Mouse (Mus musculus): ENCODE results near the gene Armh2. TPM values are rescaled to one million over a fixed set of nuclear protein-coding genes. Genes with fewer than 3 reads are reported as not detected.

Gene Armh2
- polyA plus RNA-seq, 1 experiment from 2014 or later, result not detected

- Histone ChIP-seq H3K9ac (replicated peaks; ENCODE audit: low read length) (no peak overlapping the region), H3K4me2 (ENCODE audit: low read length) (no peak overlapping the region), H3K4me1 (ENCODE audit: control insufficient read depth, insufficient read depth, low read length) (no peaks in the 10 kb centered on the region), H3K9me3 (ENCODE audit: control insufficient read depth, low read length) (no peaks in the 10 kb centered on the region), H3K36me3 (ENCODE audit: control insufficient read depth, insufficient read depth, low read length) (peaks cover 9% of the 10 kb centered on the region; the same call in 1 of the 2 replicates), H3K27ac (replicated peaks; ENCODE audit: low read depth, low read length) (no peak overlapping the region), H3K4me3 (replicated peaks; ENCODE audit: low read depth, low read length) (no peak overlapping the region), H3K27me3 (ENCODE audit: control insufficient read depth, insufficient read depth, low read length) (no peaks in the 10 kb centered on the region)
- WGBS, result 91% methylated on average over 6 of the region's 6 CpGs
- no peak for DNase-seq
- no peak for ATAC-seq (ENCODE audit: low FRiP score, low TSS enrichment)
Observed at GRCm38 (mm10) chr13:24735608-24736131, 5.4 kb upstream of the Armh2 start.

DNA sequence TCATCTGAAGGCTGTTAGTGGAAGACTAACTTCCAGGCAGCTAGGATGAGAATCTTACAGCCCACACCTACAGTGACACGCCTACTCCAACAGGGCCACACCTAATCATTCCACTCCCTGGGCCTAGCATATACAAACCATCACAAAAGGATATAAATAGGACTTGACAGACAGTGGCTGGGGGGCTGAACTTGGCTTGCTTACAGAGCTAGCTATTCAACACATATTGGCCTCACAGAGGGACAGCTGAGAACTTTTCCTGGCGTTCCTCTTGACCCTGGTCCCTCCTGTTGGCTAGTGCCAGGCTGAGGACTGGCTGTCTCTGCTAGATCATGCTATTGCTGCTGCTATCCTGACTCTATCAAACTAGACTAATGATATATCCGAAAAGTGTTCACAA is 6.8 kb downstream of the Armh2 start:
- Histone ChIP-seq H3K9ac (replicated peaks; ENCODE audit: low read length) (no peak overlapping the region), H3K27me3 (ENCODE audit: control insufficient read depth, insufficient read depth, low read length) (no peaks in the 10 kb centered on the region), H3K4me1 (ENCODE audit: control insufficient read depth, insufficient read depth, low read length) (no peaks in the 10 kb centered on the region), H3K4me3 (replicated peaks; ENCODE audit: low read depth, low read length) (no peak overlapping the region), H3K4me2 (ENCODE audit: low read length) (no peak overlapping the region), H3K9me3 (ENCODE audit: control insufficient read depth, low read length) (no peaks in the 10 kb centered on the region), H3K36me3 (ENCODE audit: control insufficient read depth, insufficient read depth, low read length) (no peaks in the 10 kb centered on the region), H3K27ac (replicated peaks; ENCODE audit: low read depth, low read length) (no peak overlapping the region)
- DNase-seq (no peak), ATAC-seq (ENCODE audit: low FRiP score, low TSS enrichment) (no peak)
- 88% methylated on average over 3 of the region's 3 CpGs for WGBS

DNA sequence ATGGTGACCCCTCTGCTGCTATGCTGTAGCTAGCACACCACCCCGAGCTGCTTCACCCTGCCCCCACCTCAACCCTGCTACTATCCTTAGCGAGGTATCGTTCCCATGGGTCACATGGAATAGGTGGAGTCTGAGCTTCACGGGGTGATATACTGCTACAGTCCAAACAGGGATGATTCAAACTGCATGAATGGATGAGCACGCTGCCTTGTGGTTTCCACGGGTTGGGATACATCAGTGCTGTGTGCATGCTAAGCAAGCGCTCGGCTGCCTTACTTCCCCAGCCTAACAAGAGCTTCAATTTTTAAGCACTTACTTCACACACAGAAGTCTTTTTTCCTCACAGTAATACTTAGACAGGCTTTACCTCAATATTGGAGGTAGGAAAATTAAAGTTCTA is 9.8 kb downstream of the Armh2 start:
- Histone ChIP-seq H3K4me3 (replicated peaks; ENCODE audit: low read depth, low read length) (no peak overlapping the region), H3K27ac (replicated peaks; ENCODE audit: low read depth, low read length) (no peak overlapping the region), H3K9me3 (ENCODE audit: control insufficient read depth, low read length) (no peaks in the 10 kb centered on the region), H3K36me3 (ENCODE audit: control insufficient read depth, insufficient read depth, low read length) (no peaks in the 10 kb centered on the region), H3K27me3 (ENCODE audit: control insufficient read depth, insufficient read depth, low read length) (no peaks in the 10 kb centered on the region), H3K4me2 (ENCODE audit: low read length) (no peak overlapping the region), H3K4me1 (ENCODE audit: control insufficient read depth, insufficient read depth, low read length) (no peaks in the 10 kb centered on the region), H3K9ac (replicated peaks; ENCODE audit: low read length) (no peak overlapping the region)
- DNase-seq, result no peak
- no peak for ATAC-seq (ENCODE audit: low FRiP score, low TSS enrichment)
- 95% methylated on average over 8 of the region's 8 CpGs for WGBS

GRCm38 (mm10) chr13:24751396-24751795 is 10.4 kb downstream of the Armh2 start:
- no peaks in the 10 kb centered on the region for H3K36me3 ChIP-seq (ENCODE audit: control insufficient read depth, insufficient read depth, low read length)
- ATAC-seq (ENCODE audit: low FRiP score, low TSS enrichment), result no peak
- H3K4me1 ChIP-seq (ENCODE audit: control insufficient read depth, insufficient read depth, low read length), result no peaks in the 10 kb centered on the region
- H3K9me3 ChIP-seq (ENCODE audit: control insufficient read depth, low read length), result no peaks in the 10 kb centered on the region
- no peak overlapping the region for H3K9ac ChIP-seq (replicated peaks; ENCODE audit: low read length)
- no peaks in the 10 kb centered on the region for H3K27me3 ChIP-seq (ENCODE audit: control insufficient read depth, insufficient read depth, low read length)
- WGBS, result 88% methylated on average over 8 of the region's 8 CpGs
- no peak overlapping the region for H3K4me3 ChIP-seq (replicated peaks; ENCODE audit: low read depth, low read length)
- H3K4me2 ChIP-seq (ENCODE audit: low read length), result no peak overlapping the region
- H3K27ac ChIP-seq (replicated peaks; ENCODE audit: low read depth, low read length), result no peak overlapping the region
- no peak for DNase-seq

DNA sequence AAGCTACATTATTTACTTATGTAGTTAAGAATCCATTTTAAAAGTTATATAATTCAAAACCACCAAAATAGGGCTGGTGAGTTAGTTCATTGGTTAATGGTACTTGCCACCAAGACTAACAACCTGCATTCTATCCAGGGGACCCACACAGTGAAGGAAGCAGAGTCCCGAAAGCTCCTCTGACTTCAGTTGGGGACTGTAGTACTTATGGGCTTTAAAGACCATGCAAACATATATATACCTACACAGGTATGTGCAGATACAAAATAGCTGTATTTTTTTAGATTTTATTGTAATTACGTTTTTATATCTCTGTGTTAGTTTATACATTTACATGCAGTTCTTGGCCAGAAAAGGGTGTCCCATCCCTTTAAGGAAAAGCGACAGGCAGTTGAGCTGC is 15.7 kb downstream of the Armh2 start:
- H3K9ac ChIP-seq (replicated peaks; ENCODE audit: low read length), result no peak overlapping the region
- no peaks in the 10 kb centered on the region for H3K36me3 ChIP-seq (ENCODE audit: control insufficient read depth, insufficient read depth, low read length)
- no peak overlapping the region for H3K27ac ChIP-seq (replicated peaks; ENCODE audit: low read depth, low read length)
- H3K4me1 ChIP-seq (ENCODE audit: control insufficient read depth, insufficient read depth, low read length), result 0 out of 2 replicates have a peak, but pooled peaks cover 3% of the 10 kb centered on the region
- H3K27me3 ChIP-seq (ENCODE audit: control insufficient read depth, insufficient read depth, low read length), result no peaks in the 10 kb centered on the region
- WGBS, result 95% methylated on average over 3 of the region's 3 CpGs
- DNase-seq, result no peak
- no peak for ATAC-seq (ENCODE audit: low FRiP score, low TSS enrichment)
- H3K9me3 ChIP-seq (ENCODE audit: control insufficient read depth, low read length), result no peaks in the 10 kb centered on the region
- no peak overlapping the region for H3K4me3 ChIP-seq (replicated peaks; ENCODE audit: low read depth, low read length)
- H3K4me2 ChIP-seq (ENCODE audit: low read length), result no peak overlapping the region

DNA sequence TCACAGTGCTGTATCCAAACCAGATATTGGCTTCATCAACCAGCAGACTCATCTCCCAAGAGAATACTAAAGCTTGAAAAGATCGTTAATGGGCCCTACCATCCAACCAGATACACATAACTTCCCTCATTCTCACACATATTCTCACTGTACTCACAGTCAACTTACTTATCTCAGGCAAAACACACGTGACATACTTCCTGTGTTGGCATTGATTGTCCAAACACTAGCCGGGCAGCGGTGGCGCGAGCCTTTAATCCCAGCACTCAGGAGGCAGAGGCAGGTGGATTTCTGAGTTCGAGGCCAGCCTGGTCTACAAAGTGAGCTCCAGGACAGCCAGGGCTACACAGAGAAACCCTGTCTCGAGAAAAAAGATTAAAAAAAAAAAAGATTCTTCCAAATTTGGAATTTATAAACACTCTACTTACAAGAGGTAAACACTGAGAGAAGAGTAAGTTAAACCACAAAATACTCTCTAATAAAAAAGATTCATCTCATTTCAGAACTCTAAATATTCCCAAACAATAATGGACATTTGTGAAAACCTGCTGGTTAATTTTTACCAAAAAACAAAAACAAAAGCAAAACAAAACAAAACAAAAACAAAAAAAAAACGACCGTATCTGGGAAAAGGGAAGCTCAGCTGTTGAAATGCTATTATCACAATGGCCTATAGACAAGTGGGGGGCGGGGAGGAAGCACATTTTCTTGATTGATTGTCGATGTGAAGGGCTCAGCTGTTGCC is 17.0 kb downstream of the Armh2 start:
- DNase-seq (no peak), ATAC-seq (ENCODE audit: low FRiP score, low TSS enrichment) (no peak)
- no peak overlapping the region for H3K9ac ChIP-seq (replicated peaks; ENCODE audit: low read length)
- no peaks in the 10 kb centered on the region for H3K9me3 ChIP-seq (ENCODE audit: control insufficient read depth, low read length)
- H3K4me2 ChIP-seq (ENCODE audit: low read length), result no peak overlapping the region
- H3K27ac ChIP-seq (replicated peaks; ENCODE audit: low read depth, low read length), result no peak overlapping the region
- WGBS, result 94% methylated on average over 12 of the region's 12 CpGs
- 0 out of 2 replicates have a peak, but pooled peaks cover 3% of the 10 kb centered on the region for H3K4me1 ChIP-seq (ENCODE audit: control insufficient read depth, insufficient read depth, low read length)
- no peak overlapping the region for H3K4me3 ChIP-seq (replicated peaks; ENCODE audit: low read depth, low read length)
- H3K27me3 ChIP-seq (ENCODE audit: control insufficient read depth, insufficient read depth, low read length), result no peaks in the 10 kb centered on the region
- H3K36me3 ChIP-seq (ENCODE audit: control insufficient read depth, insufficient read depth, low read length), result no peaks in the 10 kb centered on the region

DNA sequence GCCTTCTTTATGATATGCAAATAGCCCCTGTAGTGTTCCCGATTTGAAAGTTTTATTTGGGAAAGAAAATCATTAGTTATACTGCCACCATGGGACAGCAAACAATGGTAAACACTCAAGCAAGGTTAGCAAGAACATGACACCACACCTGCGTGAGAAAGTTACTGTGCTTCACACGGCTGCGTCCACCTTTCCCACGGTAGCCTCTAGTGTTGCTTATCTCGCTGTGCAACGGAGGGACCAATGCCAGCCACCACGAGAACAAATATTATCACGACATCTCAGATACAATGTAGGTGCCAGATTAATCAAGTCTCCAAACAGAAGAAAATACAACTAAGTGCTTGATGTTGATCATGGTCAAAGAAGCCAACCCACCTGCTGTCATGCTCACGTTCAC is 18.4 kb downstream of the Armh2 start:
- no peak overlapping the region for H3K4me3 ChIP-seq (replicated peaks; ENCODE audit: low read depth, low read length)
- H3K9me3 ChIP-seq (ENCODE audit: control insufficient read depth, low read length), result no peaks in the 10 kb centered on the region
- ATAC-seq (ENCODE audit: low FRiP score, low TSS enrichment) (no peak), DNase-seq (no peak)
- H3K4me2 ChIP-seq (ENCODE audit: low read length), result no peak overlapping the region
- H3K36me3 ChIP-seq (ENCODE audit: control insufficient read depth, insufficient read depth, low read length), result no peaks in the 10 kb centered on the region
- WGBS, result 96% methylated on average over 10 of the region's 10 CpGs
- H3K9ac ChIP-seq (replicated peaks; ENCODE audit: low read length), result no peak overlapping the region
- H3K4me1 ChIP-seq (ENCODE audit: control insufficient read depth, insufficient read depth, low read length), result 0 out of 2 replicates have a peak, but pooled peaks cover 3% of the 10 kb centered on the region
- no peaks in the 10 kb centered on the region for H3K27me3 ChIP-seq (ENCODE audit: control insufficient read depth, insufficient read depth, low read length)
- H3K27ac ChIP-seq (replicated peaks; ENCODE audit: low read depth, low read length), result no peak overlapping the region

DNA sequence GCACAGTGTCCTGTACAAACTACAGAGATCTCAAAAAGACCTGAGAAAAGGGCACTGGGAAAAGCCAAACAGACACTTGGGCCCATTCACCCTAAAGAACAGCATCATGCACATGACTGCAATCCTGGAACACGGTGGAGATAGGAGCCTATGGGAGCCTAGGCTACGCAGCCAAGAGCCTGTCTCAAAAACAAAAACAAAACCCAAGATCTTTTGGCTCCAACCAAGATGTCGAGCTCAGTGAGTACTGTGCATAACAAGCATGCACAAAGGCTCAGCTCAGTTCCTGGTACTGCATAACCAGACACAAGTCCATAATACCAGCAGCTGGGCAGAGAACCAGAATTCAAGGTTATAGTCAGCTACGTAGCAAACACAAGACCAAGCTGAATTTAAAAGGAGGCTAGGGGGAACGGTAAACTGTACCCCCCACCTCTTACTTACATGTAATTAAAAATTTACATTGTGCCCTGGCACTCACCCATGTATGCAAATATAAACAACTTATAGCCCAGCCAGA is 19.4 kb downstream of the Armh2 start:
- Histone ChIP-seq H3K27me3 (ENCODE audit: control insufficient read depth, insufficient read depth, low read length) (no peaks in the 10 kb centered on the region), H3K36me3 (ENCODE audit: control insufficient read depth, insufficient read depth, low read length) (no peaks in the 10 kb centered on the region), H3K9me3 (ENCODE audit: control insufficient read depth, low read length) (no peaks in the 10 kb centered on the region), H3K4me2 (ENCODE audit: low read length) (peak overlapping the region; percentile 73), H3K4me1 (ENCODE audit: control insufficient read depth, insufficient read depth, low read length) (0 out of 2 replicates have a peak, but pooled peaks cover 3% of the 10 kb centered on the region), H3K27ac (replicated peaks; ENCODE audit: low read depth, low read length) (no peak overlapping the region), H3K4me3 (replicated peaks; ENCODE audit: low read depth, low read length) (no peak overlapping the region), H3K9ac (replicated peaks; ENCODE audit: low read length) (no peak overlapping the region)
- no peak for ATAC-seq (ENCODE audit: low FRiP score, low TSS enrichment)
- no peak for DNase-seq
- WGBS, result 69% methylated on average over 5 of the region's 5 CpGs

DNA sequence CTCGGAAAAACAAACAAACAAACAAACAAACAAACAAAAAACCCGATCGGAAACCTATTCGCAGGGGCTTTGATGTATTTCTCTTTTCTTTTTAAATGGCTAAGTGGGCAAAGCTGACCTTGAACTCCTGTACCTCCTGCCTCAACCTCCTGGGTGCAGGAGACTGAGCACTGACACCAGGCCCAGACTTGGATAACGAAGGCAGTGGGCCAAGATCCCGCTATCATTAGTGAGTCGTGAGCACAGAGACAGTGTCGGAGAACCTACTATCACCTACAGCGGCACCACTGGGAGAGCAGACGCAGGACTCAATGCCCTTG is 20.0 kb downstream of the Armh2 start:
- Histone ChIP-seq H3K27ac (replicated peaks; ENCODE audit: low read depth, low read length) (no peak overlapping the region), H3K9ac (replicated peaks; ENCODE audit: low read length) (0 out of 2 replicates have a peak overlapping the region, but pooled peaks have one; percentile 54), H3K36me3 (ENCODE audit: control insufficient read depth, insufficient read depth, low read length) (no peaks in the 10 kb centered on the region), H3K4me1 (ENCODE audit: control insufficient read depth, insufficient read depth, low read length) (0 out of 2 replicates have a peak, but pooled peaks cover 3% of the 10 kb centered on the region), H3K27me3 (ENCODE audit: control insufficient read depth, insufficient read depth, low read length) (no peaks in the 10 kb centered on the region), H3K4me2 (ENCODE audit: low read length) (peak overlapping the region; percentile 73), H3K9me3 (ENCODE audit: control insufficient read depth, low read length) (no peaks in the 10 kb centered on the region), H3K4me3 (replicated peaks; ENCODE audit: low read depth, low read length) (peak overlapping the region; percentile 98)
- WGBS, result 6% methylated on average over 10 of the region's 10 CpGs
- ATAC-seq (ENCODE audit: low FRiP score, low TSS enrichment), result peak; percentile 26; the same call in 1 of the 2 replicates
- DNase-seq, result no peak
